ENCODE assay signal across 32 mouse cellular contexts in the genomic region with DNA sequence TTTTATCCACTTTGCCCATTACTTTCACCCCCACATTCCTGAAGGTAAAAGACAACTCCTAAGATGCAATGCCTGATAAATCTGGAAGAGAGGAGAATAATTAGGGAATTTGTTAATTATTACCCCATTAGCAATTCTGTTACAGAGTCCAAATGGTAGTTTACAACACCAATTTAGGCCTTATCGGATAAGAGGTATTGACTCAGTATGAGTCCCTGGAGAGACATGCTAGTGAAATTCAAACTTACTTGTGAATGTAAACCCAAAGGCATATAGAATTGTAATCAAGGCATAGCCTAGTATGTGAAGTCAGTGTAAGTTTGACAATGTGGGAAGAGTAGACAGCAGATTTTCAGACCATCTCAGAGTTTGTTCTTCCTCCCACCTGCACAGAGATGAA.
"Had no signal": no experiment of that assay in that cellular context is flagged by ENCODE, and none has a peak within 500 bp of the region (broad histone marks: within the 10 kb centered on the region; RNA-seq: fewer than 3 reads in every experiment).

No protein-coding gene starts in this region.

- ATAC-seq: liver, embryonic 12.5 days; liver, postnatal 0 days; lung, postnatal 0 days; midbrain, embryonic 15.5 days; midbrain, embryonic 16.5 days had no signal

- H3K4me1 ChIP-seq: limb, embryonic 10.5 days; limb, embryonic 12.5 days; limb, embryonic 15.5 days; liver, embryonic 12.5 days; liver, embryonic 13.5 days; liver, embryonic 15.5 days; lung, embryonic 15.5 days; megakaryocyte, embryonic 14.5 days; midbrain, embryonic 10.5 days had no signal

- H3K36me3 ChIP-seq: limb, embryonic 10.5 days; limb, embryonic 12.5 days; limb, embryonic 13.5 days; limb, embryonic 15.5 days; liver, embryonic 12.5 days; liver, embryonic 13.5 days; liver, embryonic 15.5 days; lung, embryonic 15.5 days; midbrain, embryonic 10.5 days; midbrain, embryonic 12.5 days; midbrain, embryonic 13.5 days; midbrain, embryonic 15.5 days; neural tube, embryonic 12.5 days had no signal

- H3K27me3 ChIP-seq: limb, embryonic 12.5 days; limb, embryonic 13.5 days; limb, embryonic 15.5 days; liver, embryonic 12.5 days; liver, embryonic 13.5 days; liver, embryonic 15.5 days; lung, embryonic 15.5 days; megakaryocyte, embryonic 14.5 days; midbrain, embryonic 12.5 days; midbrain, embryonic 13.5 days; midbrain, embryonic 15.5 days; neural tube, embryonic 12.5 days had no signal

- H3K27ac ChIP-seq: limb, embryonic 10.5 days; limb, embryonic 12.5 days; limb, embryonic 13.5 days; limb, embryonic 15.5 days; liver, embryonic 12.5 days; liver, embryonic 13.5 days; liver, embryonic 14.5 days; liver, embryonic 15.5 days; lung, embryonic 15.5 days; macrophage; midbrain, embryonic 10.5 days; midbrain, embryonic 12.5 days; midbrain, embryonic 13.5 days; midbrain, embryonic 15.5 days; neural tube, embryonic 12.5 days had no signal

- H3K9ac ChIP-seq: limb, embryonic 12.5 days; limb, embryonic 13.5 days; limb, embryonic 15.5 days; liver, embryonic 12.5 days; liver, embryonic 13.5 days; liver, embryonic 14.5 days; liver, embryonic 15.5 days; liver, postnatal 0 days; lung, embryonic 14.5 days; lung, embryonic 15.5 days; midbrain, embryonic 12.5 days; midbrain, embryonic 13.5 days; midbrain, embryonic 15.5 days; neural tube, embryonic 12.5 days had no signal

- H3K4me3 ChIP-seq: limb, embryonic 10.5 days; limb, embryonic 12.5 days; limb, embryonic 13.5 days; limb, embryonic 15.5 days; liver, embryonic 12.5 days; liver, embryonic 13.5 days; liver, embryonic 15.5 days; lung, embryonic 15.5 days; megakaryocyte, embryonic 14.5 days; midbrain, embryonic 10.5 days; midbrain, embryonic 12.5 days; midbrain, embryonic 13.5 days; midbrain, embryonic 15.5 days; myocyte; neural tube, embryonic 12.5 days had no signal

- DNase-seq: left cerebral cortex, postnatal 4 days; liver; liver, embryonic 13.5 days; liver, postnatal 0 days; lung, adult 18-20 months; lung, adult 2 months; lung, embryonic 14.5 days; lung, postnatal 10 days; lung, postnatal 14 days; lung, postnatal 36 days; lung, postnatal 4 days; midbrain, embryonic 14.5 days had no signal

- H3K4me2 ChIP-seq: limb, embryonic 12.5 days; limb, embryonic 13.5 days; limb, embryonic 15.5 days; liver, embryonic 11.5 days; liver, embryonic 12.5 days; liver, embryonic 13.5 days; liver, embryonic 15.5 days; lung, embryonic 14.5 days; lung, embryonic 15.5 days; midbrain, embryonic 11.5 days; midbrain, embryonic 12.5 days; midbrain, embryonic 13.5 days; midbrain, embryonic 15.5 days; neural tube, embryonic 12.5 days had no signal

- H3K9me3 ChIP-seq: limb, embryonic 10.5 days; limb, embryonic 12.5 days; limb, embryonic 13.5 days; limb, embryonic 15.5 days; liver, embryonic 13.5 days; liver, embryonic 15.5 days; lung, embryonic 15.5 days; midbrain, embryonic 10.5 days; midbrain, embryonic 12.5 days; midbrain, embryonic 13.5 days; midbrain, embryonic 15.5 days; neural tube, embryonic 12.5 days had no signal
